Mouse (Mus musculus): Measurements from ENCODE around the gene Lsamp. TPM values are rescaled to one million over a fixed set of nuclear protein-coding genes. Genes with fewer than 3 reads are reported as not detected.

The Lsamp gene
- polyA plus RNA-seq, 1 experiment from 2014 or later: 0.04 TPM

DNA sequence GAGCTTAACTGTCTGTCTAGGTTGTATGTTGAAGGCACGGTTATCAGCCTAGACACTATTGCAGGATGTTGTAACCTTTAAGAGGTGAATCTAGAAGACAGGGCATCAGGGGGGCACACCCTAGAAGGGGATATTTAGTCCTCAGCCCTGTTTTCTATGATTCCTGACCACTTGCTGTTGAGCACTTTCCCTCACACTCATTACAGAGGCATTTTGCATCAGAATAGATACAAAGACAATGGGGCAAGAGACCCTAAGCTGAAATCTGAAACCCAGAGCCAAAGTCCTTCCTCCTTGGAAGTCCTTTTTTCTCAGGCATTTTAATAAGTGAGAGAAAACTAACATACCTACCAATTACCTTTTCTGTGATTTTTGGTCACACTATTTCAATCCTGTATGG is 2038.4 kb downstream of the Lsamp start:
- 38% methylated on average over 1 of the region's 1 CpGs for WGBS (ENCODE audit: insufficient replicate concordance)
- ATAC-seq: no peak
- Histone ChIP-seq H3K4me2 (ENCODE audit: low read depth, low read length) (no peak overlapping the region), H3K36me3 (replicated peaks; ENCODE audit: insufficient read depth, low read length) (no peaks in the 10 kb centered on the region), H3K27ac (ENCODE audit: low read depth) (no peak overlapping the region), H3K9me3 (ENCODE audit: low read length) (no peaks in the 10 kb centered on the region), H3K4me1 (ENCODE audit: insufficient read depth) (no peaks in the 10 kb centered on the region), H3K9ac (replicated peaks) (no peak overlapping the region), H3K27me3 (ENCODE audit: insufficient read depth, low read length) (no peaks in the 10 kb centered on the region), H3K4me3 (ENCODE audit: low read depth, low read length) (no peak overlapping the region)
- no peak for TF ChIP-seq CTCF (IDR thresholded peaks at IDR 0.05; ENCODE audit: low read depth)
- no peak for TF ChIP-seq EP300 (IDR thresholded peaks at IDR 0.05; ENCODE audit: low read depth)
- no peak for DNase-seq

DNA sequence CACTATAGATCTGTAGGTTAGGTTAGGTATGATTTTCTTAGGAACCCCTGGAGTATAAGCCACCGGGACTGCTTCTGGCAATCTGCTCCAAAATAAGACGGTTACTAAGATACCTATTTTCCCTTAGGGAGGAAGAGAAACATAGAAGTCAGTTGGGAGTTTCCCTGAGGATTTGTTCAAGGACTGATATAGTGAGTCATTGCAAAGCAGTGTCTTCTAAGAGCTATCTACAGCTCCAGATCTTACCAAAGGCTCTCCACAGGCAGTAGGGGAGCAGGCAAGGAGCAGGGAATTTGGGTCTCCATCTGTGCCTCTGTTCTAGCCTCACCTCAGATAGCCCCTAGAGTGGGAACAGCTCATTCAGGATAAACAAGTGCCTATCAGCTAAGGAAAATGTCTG is 2047.9 kb downstream of the Lsamp start:
- no peak overlapping the region for H3K4me2 ChIP-seq (ENCODE audit: low read depth, low read length)
- no peaks in the 10 kb centered on the region for H3K4me1 ChIP-seq (ENCODE audit: insufficient read depth)
- no peaks in the 10 kb centered on the region for H3K27me3 ChIP-seq (ENCODE audit: insufficient read depth, low read length)
- H3K36me3 ChIP-seq (replicated peaks; ENCODE audit: insufficient read depth, low read length): no peaks in the 10 kb centered on the region
- ATAC-seq (no peak), DNase-seq (no peak)
- H3K4me3 ChIP-seq (ENCODE audit: low read depth, low read length): no peak overlapping the region
- WGBS (ENCODE audit: insufficient replicate concordance): 70% methylated on average over 2 of the region's 2 CpGs
- H3K9me3 ChIP-seq (ENCODE audit: low read length): no peaks in the 10 kb centered on the region
- no peak overlapping the region for H3K9ac ChIP-seq (replicated peaks)
- H3K27ac ChIP-seq (ENCODE audit: low read depth): no peak overlapping the region
- TF ChIP-seq CTCF (IDR thresholded peaks at IDR 0.05; ENCODE audit: low read depth) (no peak), EP300 (IDR thresholded peaks at IDR 0.05; ENCODE audit: low read depth) (no peak)

DNA sequence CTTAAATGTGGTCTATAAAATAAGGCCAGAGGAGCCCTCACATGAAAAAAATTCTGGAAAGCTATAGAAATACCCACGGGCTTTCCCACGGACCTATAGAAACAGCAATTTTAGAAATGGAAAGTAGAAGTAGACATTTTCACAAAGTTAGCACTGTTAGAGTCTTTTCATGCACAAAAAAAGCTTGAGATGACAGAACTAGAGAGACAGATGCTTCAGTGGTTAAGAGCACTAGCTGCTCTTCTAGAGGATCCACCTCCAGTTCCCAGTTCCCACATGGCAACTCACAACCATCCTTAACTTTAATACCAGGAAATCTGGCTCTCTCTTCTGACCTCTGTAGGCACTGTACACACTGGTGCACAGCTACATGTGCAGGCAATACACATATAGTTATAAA is 2049.3 kb downstream of the Lsamp start:
- Histone ChIP-seq H3K4me2 (ENCODE audit: low read depth, low read length) (no peak overlapping the region), H3K36me3 (replicated peaks; ENCODE audit: insufficient read depth, low read length) (no peaks in the 10 kb centered on the region), H3K4me3 (ENCODE audit: low read depth, low read length) (no peak overlapping the region), H3K9ac (replicated peaks) (no peak overlapping the region), H3K27ac (ENCODE audit: low read depth) (no peak overlapping the region), H3K9me3 (ENCODE audit: low read length) (no peaks in the 10 kb centered on the region), H3K27me3 (ENCODE audit: insufficient read depth, low read length) (no peaks in the 10 kb centered on the region), H3K4me1 (ENCODE audit: insufficient read depth) (no peaks in the 10 kb centered on the region)
- no peak for TF ChIP-seq EP300 (IDR thresholded peaks at IDR 0.05; ENCODE audit: low read depth)
- DNase-seq (no peak), ATAC-seq (no peak)
- 76% methylated on average over 2 of the region's 2 CpGs for WGBS (ENCODE audit: insufficient replicate concordance)

DNA sequence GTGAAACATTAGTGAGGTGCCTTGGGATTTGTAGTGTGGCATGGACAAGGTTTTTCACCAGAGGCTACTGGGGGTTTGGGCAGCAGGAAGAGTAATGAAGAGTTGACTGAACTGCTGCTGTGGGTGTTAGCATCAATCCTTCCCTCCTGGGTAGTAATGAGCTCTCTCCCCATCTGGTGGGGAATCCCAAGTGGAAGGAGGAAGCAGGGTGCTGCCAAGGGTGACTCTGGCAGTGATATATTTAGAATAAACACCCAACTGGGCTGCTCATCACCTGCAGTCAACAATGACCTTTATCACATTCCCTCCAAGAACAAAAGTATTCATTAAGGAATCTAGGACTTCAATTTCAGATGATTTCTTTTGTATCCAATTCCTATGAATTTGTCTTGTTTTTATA is 2064.0 kb downstream of the Lsamp start:
- H3K27me3 ChIP-seq (ENCODE audit: insufficient read depth, low read length): no peaks in the 10 kb centered on the region
- H3K4me2 ChIP-seq (ENCODE audit: low read depth, low read length): no peak overlapping the region
- ATAC-seq (no peak), DNase-seq (no peak)
- H3K4me1 ChIP-seq (ENCODE audit: insufficient read depth): no peaks in the 10 kb centered on the region
- H3K9ac ChIP-seq (replicated peaks): no peak overlapping the region
- H3K27ac ChIP-seq (ENCODE audit: low read depth): no peak overlapping the region
- H3K36me3 ChIP-seq (replicated peaks; ENCODE audit: insufficient read depth, low read length): no peaks in the 10 kb centered on the region
- no peaks in the 10 kb centered on the region for H3K9me3 ChIP-seq (ENCODE audit: low read length)
- no peak overlapping the region for H3K4me3 ChIP-seq (ENCODE audit: low read depth, low read length)
- no peak for TF ChIP-seq CTCF (IDR thresholded peaks at IDR 0.05; ENCODE audit: low read depth)
- TF ChIP-seq EP300 (IDR thresholded peaks at IDR 0.05; ENCODE audit: low read depth): no peak

DNA sequence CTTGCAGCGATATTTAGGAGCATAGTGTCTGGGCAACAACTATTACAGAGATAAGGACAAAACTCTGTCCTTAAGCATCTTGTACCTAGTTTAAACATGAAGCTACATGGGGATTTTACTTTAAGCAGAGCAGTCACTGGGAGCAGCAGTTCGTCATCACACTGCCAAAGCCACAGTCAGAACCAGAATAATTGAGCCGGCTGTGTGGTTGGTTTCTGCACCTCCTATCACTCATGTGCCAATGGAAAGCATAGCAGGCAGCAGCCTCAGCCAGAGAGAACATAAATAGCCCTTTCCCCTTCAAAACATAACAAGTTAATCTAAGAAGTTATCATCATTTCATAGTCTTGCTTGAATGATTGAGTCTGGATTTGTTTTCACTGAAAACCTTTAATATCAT is 2075.8 kb downstream of the Lsamp start:
- no peaks in the 10 kb centered on the region for H3K9me3 ChIP-seq (ENCODE audit: low read length)
- DNase-seq (no peak), ATAC-seq (no peak)
- no peak for TF ChIP-seq CTCF (IDR thresholded peaks at IDR 0.05; ENCODE audit: low read depth)
- TF ChIP-seq EP300 (IDR thresholded peaks at IDR 0.05; ENCODE audit: low read depth): no peak
- no peaks in the 10 kb centered on the region for H3K27me3 ChIP-seq (ENCODE audit: insufficient read depth, low read length)
- H3K4me1 ChIP-seq (ENCODE audit: insufficient read depth): no peaks in the 10 kb centered on the region
- H3K36me3 ChIP-seq (replicated peaks; ENCODE audit: insufficient read depth, low read length): no peaks in the 10 kb centered on the region
- H3K4me3 ChIP-seq (ENCODE audit: low read depth, low read length): no peak overlapping the region
- H3K4me2 ChIP-seq (ENCODE audit: low read depth, low read length): no peak overlapping the region
- 67% methylated on average over 3 of the region's 3 CpGs for WGBS (ENCODE audit: insufficient replicate concordance)
- no peak overlapping the region for H3K27ac ChIP-seq (ENCODE audit: low read depth)
- H3K9ac ChIP-seq (replicated peaks): no peak overlapping the region

DNA sequence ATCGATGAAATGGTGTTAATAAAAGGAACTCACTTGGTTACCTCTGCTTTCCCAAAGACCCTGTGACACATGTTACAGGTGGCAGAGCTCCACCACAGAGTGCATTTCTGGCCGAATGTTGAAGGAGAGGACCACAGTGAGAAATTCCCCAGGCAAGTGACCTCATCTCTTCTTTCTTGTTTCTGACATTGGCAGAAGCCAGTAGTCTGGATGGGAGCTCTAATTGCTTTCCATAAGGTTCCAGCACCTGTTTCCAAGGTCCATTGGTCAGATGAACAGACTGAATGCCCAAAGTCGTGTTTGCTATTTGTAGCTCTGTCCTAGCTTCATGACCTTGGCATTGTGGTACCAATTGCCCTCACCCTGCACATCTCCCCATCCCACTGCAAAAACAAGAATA is 2090.2 kb downstream of the Lsamp start:
- no peak for ATAC-seq
- H3K9me3 ChIP-seq (ENCODE audit: low read length): no peaks in the 10 kb centered on the region
- TF ChIP-seq CTCF (IDR thresholded peaks at IDR 0.05; ENCODE audit: low read depth) (no peak), EP300 (IDR thresholded peaks at IDR 0.05; ENCODE audit: low read depth) (no peak)
- H3K4me1 ChIP-seq (ENCODE audit: insufficient read depth): no peaks in the 10 kb centered on the region
- 68% methylated on average over 3 of the region's 3 CpGs for WGBS (ENCODE audit: insufficient replicate concordance)
- no peaks in the 10 kb centered on the region for H3K36me3 ChIP-seq (replicated peaks; ENCODE audit: insufficient read depth, low read length)
- no peak overlapping the region for H3K9ac ChIP-seq (replicated peaks)
- no peaks in the 10 kb centered on the region for H3K27me3 ChIP-seq (ENCODE audit: insufficient read depth, low read length)
- DNase-seq: no peak
- no peak overlapping the region for H3K27ac ChIP-seq (ENCODE audit: low read depth)
- no peak overlapping the region for H3K4me3 ChIP-seq (ENCODE audit: low read depth, low read length)
- no peak overlapping the region for H3K4me2 ChIP-seq (ENCODE audit: low read depth, low read length)

DNA sequence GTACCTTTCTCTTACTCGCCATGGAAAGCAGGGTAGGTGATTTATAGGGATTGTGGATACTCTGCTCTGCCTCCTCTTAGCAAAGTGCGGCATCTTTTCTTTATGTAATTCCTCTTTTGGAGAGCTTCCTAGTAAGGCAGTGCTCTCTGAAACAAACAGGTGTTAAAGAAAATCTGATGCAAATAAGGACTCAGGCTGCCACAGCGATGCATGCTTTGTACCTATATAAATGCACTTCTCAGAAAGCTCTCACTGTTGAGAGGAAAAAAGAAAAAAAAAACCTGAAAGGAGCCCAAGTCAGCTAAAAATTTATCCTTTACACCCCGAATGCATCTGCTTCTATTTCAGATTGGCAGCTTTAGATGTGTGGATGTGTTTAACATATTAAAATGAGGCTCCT is 2095.4 kb downstream of the Lsamp start:
- 66% methylated on average over 4 of the region's 4 CpGs for WGBS (ENCODE audit: insufficient replicate concordance)
- H3K36me3 ChIP-seq (replicated peaks; ENCODE audit: insufficient read depth, low read length): no peaks in the 10 kb centered on the region

More for the DNA sequence above, 2095.4 kb downstream of the Lsamp start:
- Histone ChIP-seq H3K9ac (replicated peaks) (no peak overlapping the region), H3K4me1 (ENCODE audit: insufficient read depth) (no peaks in the 10 kb centered on the region), H3K9me3 (ENCODE audit: low read length) (no peaks in the 10 kb centered on the region), H3K4me3 (ENCODE audit: low read depth, low read length) (no peak overlapping the region), H3K27ac (ENCODE audit: low read depth) (no peak overlapping the region), H3K4me2 (ENCODE audit: low read depth, low read length) (no peak overlapping the region), H3K27me3 (ENCODE audit: insufficient read depth, low read length) (no peaks in the 10 kb centered on the region)
- ATAC-seq (no peak), DNase-seq (no peak)
- TF ChIP-seq EP300 (IDR thresholded peaks at IDR 0.05; ENCODE audit: low read depth): no peak
